Comparison of ENCODE assay signal across 17 mouse cellular contexts in the genomic region with DNA sequence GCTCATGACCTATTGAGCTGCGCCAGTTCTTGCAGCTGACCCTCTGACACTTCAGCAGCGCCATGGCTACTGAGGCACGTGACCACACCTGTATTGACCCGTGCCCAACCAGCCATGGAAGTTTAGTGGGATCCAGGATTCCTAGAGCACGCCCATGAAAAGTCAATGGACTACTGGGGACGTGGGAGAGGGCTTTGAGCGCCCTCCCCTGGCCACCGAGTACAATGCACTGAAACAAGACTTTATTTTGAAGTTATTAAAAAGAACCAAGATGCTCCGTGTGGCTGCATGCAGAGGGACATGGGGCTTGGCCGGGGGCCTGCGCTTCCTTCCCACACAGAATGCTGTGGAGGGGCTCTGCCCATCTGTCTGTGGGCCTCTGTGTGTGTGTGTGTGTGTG. TPM values are rescaled to one million over a fixed set of nuclear protein-coding genes. Genes with fewer than 3 reads are reported as not detected.
A peak's percentile ranks its signal among the peaks of the same experiment; 100 is the strongest.
DNase-seq lines count a peak whose midpoint lies in the region; ATAC-seq and TF ChIP-seq lines count a peak whose summit lies in the region.
"Had no signal": no experiment of that assay in that cellular context is flagged by ENCODE, and none has a peak within 500 bp of the region (broad histone marks: within the 10 kb centered on the region; RNA-seq: fewer than 3 reads in every experiment).

No protein-coding gene starts in this region.

- TF ChIP-seq CTCF in midbrain, postnatal 0 days (IDR thresholded peaks at IDR 0.05), result peak; percentile 64
- peak; percentile 70 for TF ChIP-seq CTCF in stomach, postnatal 0 days (IDR thresholded peaks at IDR 0.05; ENCODE audit: low read depth)

- no peaks in the 10 kb centered on the region for H3K27me3 ChIP-seq in intestine, embryonic 16.5 days (replicated peaks; ENCODE audit: control insufficient read depth, insufficient read depth, low read length)
- 0 out of 2 replicates have a peak, but pooled peaks cover 5% of the 10 kb centered on the region for H3K27me3 ChIP-seq in intestine, embryonic 15.5 days (replicated peaks)
- peaks cover 7% of the 10 kb centered on the region for H3K27me3 ChIP-seq in midbrain, postnatal 0 days (ENCODE audit: insufficient read depth, low read length)
- peaks cover 18% of the 10 kb centered on the region for H3K27me3 ChIP-seq in midbrain, embryonic 13.5 days
- no peaks in the 10 kb centered on the region for H3K27me3 ChIP-seq in stomach, postnatal 0 days (ENCODE audit: control insufficient read depth, insufficient read depth, low read length)

- DNase-seq in midbrain, postnatal 0 days (ENCODE audit: low spot score), result peak; percentile 42
- peak; percentile 75 for DNase-seq in R1 (ENCODE audit: low read depth, low spot score)
- peak; percentile 46 for DNase-seq in stomach, postnatal 0 days (ENCODE audit: low spot score)
- DNase-seq in spleen, postnatal 14 days (ENCODE audit: low spot score in 2 of 2), result no peak
- DNase-seq in ovary, postnatal 14 days (ENCODE audit: low spot score), result no peak
- DNase-seq: adrenal gland, adult 2 months; gastrocnemius, postnatal 10 days; lung, adult 18-20 months; thymus, postnatal 4 days had no signal

- H3K4me3 ChIP-seq in intestine, embryonic 16.5 days (ENCODE audit: low read length), result no peak overlapping the region
- H3K4me3 ChIP-seq in intestine, embryonic 15.5 days (replicated peaks), result no peak overlapping the region
- no peak overlapping the region for H3K4me3 ChIP-seq in midbrain, postnatal 0 days (ENCODE audit: low read depth, low read length)
- no peak overlapping the region for H3K4me3 ChIP-seq in midbrain, embryonic 13.5 days (replicated peaks)
- H3K4me3 ChIP-seq in stomach, postnatal 0 days (ENCODE audit: low read depth, low read length), result no peak overlapping the region
- H3K4me3 ChIP-seq: embryonic facial prominence, embryonic 10.5 days; forebrain, embryonic 10.5 days; hindbrain, embryonic 15.5 days had no signal

- peak overlapping the region; percentile 55; the same call in 1 of the 2 replicates for H3K27ac ChIP-seq in intestine, embryonic 16.5 days (ENCODE audit: low read length)
- H3K27ac ChIP-seq in intestine, embryonic 15.5 days, result no peak overlapping the region
- H3K27ac ChIP-seq in midbrain, postnatal 0 days (ENCODE audit: low read depth, low read length), result no peak overlapping the region
- no peak overlapping the region for H3K27ac ChIP-seq in midbrain, embryonic 13.5 days
- no peak overlapping the region for H3K27ac ChIP-seq in stomach, postnatal 0 days (replicated peaks)
- H3K27ac ChIP-seq: embryonic facial prominence, embryonic 10.5 days; hindbrain, embryonic 15.5 days had no signal

- no peaks in the 10 kb centered on the region for H3K9me3 ChIP-seq in intestine, embryonic 16.5 days (ENCODE audit: control insufficient read depth, low read length)
- no peaks in the 10 kb centered on the region for H3K9me3 ChIP-seq in intestine, embryonic 15.5 days
- H3K9me3 ChIP-seq in midbrain, postnatal 0 days (ENCODE audit: low read length), result no peaks in the 10 kb centered on the region
- no peaks in the 10 kb centered on the region for H3K9me3 ChIP-seq in midbrain, embryonic 13.5 days
- H3K9me3 ChIP-seq in stomach, postnatal 0 days (ENCODE audit: control insufficient read depth, low read length), result no peaks in the 10 kb centered on the region
- H3K9me3 ChIP-seq: embryonic facial prominence, embryonic 10.5 days; forebrain, embryonic 10.5 days; hindbrain, embryonic 15.5 days had no signal

- peaks cover 26% of the 10 kb centered on the region for H3K4me1 ChIP-seq in intestine, embryonic 16.5 days (ENCODE audit: control insufficient read depth, insufficient read depth, low read length)
- peaks cover 28% of the 10 kb centered on the region for H3K4me1 ChIP-seq in intestine, embryonic 15.5 days (replicated peaks)
- no peaks in the 10 kb centered on the region for H3K4me1 ChIP-seq in midbrain, postnatal 0 days (ENCODE audit: insufficient read depth, low read length)
- H3K4me1 ChIP-seq in midbrain, embryonic 13.5 days (replicated peaks), result peaks cover 20% of the 10 kb centered on the region
- H3K4me1 ChIP-seq in stomach, postnatal 0 days (replicated peaks; ENCODE audit: control insufficient read depth, insufficient read depth), result no peaks in the 10 kb centered on the region

- WGBS in intestine, embryonic 16.5 days, result 47% methylated on average over 11 of the region's 11 CpGs
- 61% methylated on average over 11 of the region's 11 CpGs for WGBS in intestine, embryonic 15.5 days
- 63% methylated on average over 11 of the region's 11 CpGs for WGBS in midbrain, postnatal 0 days
- 64% methylated on average over 11 of the region's 11 CpGs for WGBS in midbrain, embryonic 13.5 days
- 49% methylated on average over 11 of the region's 11 CpGs for WGBS in stomach, postnatal 0 days

- H3K36me3 ChIP-seq in intestine, embryonic 16.5 days (ENCODE audit: control insufficient read depth, insufficient read depth, low read length), result no peaks in the 10 kb centered on the region
- no peaks in the 10 kb centered on the region for H3K36me3 ChIP-seq in intestine, embryonic 15.5 days
- H3K36me3 ChIP-seq in midbrain, postnatal 0 days (ENCODE audit: insufficient read depth, low read length), result 0 out of 2 replicates have a peak, but pooled peaks cover 3% of the 10 kb centered on the region
- H3K36me3 ChIP-seq in midbrain, embryonic 13.5 days, result no peaks in the 10 kb centered on the region
- H3K36me3 ChIP-seq in stomach, postnatal 0 days (ENCODE audit: control insufficient read depth, insufficient read depth, low read length), result no peaks in the 10 kb centered on the region
- H3K36me3 ChIP-seq: embryonic facial prominence, embryonic 10.5 days; forebrain, embryonic 10.5 days; hindbrain, embryonic 15.5 days had no signal

- no peak for TF ChIP-seq EP300 in stomach, postnatal 0 days (optimal IDR thresholded peaks at IDR 0.05)

- 0 out of 2 replicates have a peak overlapping the region, but pooled peaks have one; percentile 15 for H3K9ac ChIP-seq in intestine, embryonic 16.5 days (ENCODE audit: low read depth, low read length)
- no peak overlapping the region for H3K9ac ChIP-seq in intestine, embryonic 15.5 days
- no peak overlapping the region for H3K9ac ChIP-seq in midbrain, postnatal 0 days (replicated peaks; ENCODE audit: low read length, poor library complexity, severe bottlenecking)
- H3K9ac ChIP-seq in midbrain, embryonic 13.5 days (replicated peaks), result no peak overlapping the region
- no peak overlapping the region for H3K9ac ChIP-seq in stomach, postnatal 0 days (ENCODE audit: low read length)
- H3K9ac ChIP-seq: hindbrain, embryonic 15.5 days had no signal

- no peak overlapping the region for H3K4me2 ChIP-seq in intestine, embryonic 16.5 days (ENCODE audit: low read depth, low read length)
- H3K4me2 ChIP-seq in intestine, embryonic 15.5 days (replicated peaks), result no peak overlapping the region
- H3K4me2 ChIP-seq in midbrain, postnatal 0 days (ENCODE audit: low read depth, low read length, poor library complexity, severe bottlenecking), result no peak overlapping the region
- no peak overlapping the region for H3K4me2 ChIP-seq in midbrain, embryonic 13.5 days (replicated peaks)
- H3K4me2 ChIP-seq in stomach, postnatal 0 days (replicated peaks; ENCODE audit: low read depth), result no peak overlapping the region

- no peak for ATAC-seq in intestine, embryonic 16.5 days
- no peak for ATAC-seq in intestine, embryonic 15.5 days
- ATAC-seq in midbrain, postnatal 0 days (ENCODE audit: low FRiP score), result no peak
- no peak for ATAC-seq in midbrain, embryonic 13.5 days
- no peak for ATAC-seq in stomach, postnatal 0 days (ENCODE audit: low FRiP score, low TSS enrichment)

RNA-seq across cellular contexts. Expression of gene Tmem54, which starts 6.0 kb away (rescaled TPM):
- 159 and 167 TPM in 2 replicates for polyA plus RNA-seq in intestine, embryonic 16.5 days (2015; fragmentation: Nextera tagmentation; extraction: Ambion mirVana)
- 90.0 and 106 TPM in 2 replicates for polyA plus RNA-seq in intestine, embryonic 15.5 days (2015; fragmentation: Nextera tagmentation; extraction: Ambion mirVana)
- 0.99 TPM in 1 of 2 replicates, not detected in the other for total RNA-seq in midbrain, postnatal 0 days (2014; rRNA removed)
- polyA plus RNA-seq in midbrain, postnatal 0 days (2015; fragmentation: Nextera tagmentation; extraction: Ambion mirVana), result 0.21 TPM in 1 of 2 replicates, not detected in the other
- not detected in 2 replicates for polyA plus RNA-seq in midbrain, embryonic 13.5 days (2015; fragmentation: Nextera tagmentation; extraction: Ambion mirVana)
- 106 and 115 TPM in 2 replicates for polyA plus RNA-seq in stomach, postnatal 0 days (2015; fragmentation: Nextera tagmentation; extraction: Ambion mirVana)
- total RNA-seq: adrenal gland, adult 2 months; gastrocnemius, postnatal 10 days; left cerebral cortex, postnatal 10 days had no signal
- polyA plus RNA-seq: adrenal gland, adult 2 months; heart, embryonic 14.5 days; hindbrain, embryonic 15.5 days had no signal

RNA-seq across cellular contexts. Expression of gene Hpca, which starts 10.5 kb away (rescaled TPM):
- 4.0 and 4.5 TPM in 2 replicates for polyA plus RNA-seq in intestine, embryonic 16.5 days (2015; fragmentation: Nextera tagmentation; extraction: Ambion mirVana)
- 4.1 and 5.2 TPM in 2 replicates for polyA plus RNA-seq in intestine, embryonic 15.5 days (2015; fragmentation: Nextera tagmentation; extraction: Ambion mirVana)
- total RNA-seq in midbrain, postnatal 0 days (2014; rRNA removed), result 282 and 292 TPM in 2 replicates
- polyA plus RNA-seq in midbrain, postnatal 0 days (2015; fragmentation: Nextera tagmentation; extraction: Ambion mirVana), result 217 and 238 TPM in 2 replicates
- polyA plus RNA-seq in midbrain, embryonic 13.5 days (2015; fragmentation: Nextera tagmentation; extraction: Ambion mirVana), result 17.1 and 17.9 TPM in 2 replicates
- 0.91 and 0.99 TPM in 2 replicates for polyA plus RNA-seq in stomach, postnatal 0 days (2015; fragmentation: Nextera tagmentation; extraction: Ambion mirVana)

RNA-seq across cellular contexts. Expression of gene Fndc5, which starts 25.4 kb away (rescaled TPM):
- 1.5 and 2.2 TPM in 2 replicates for polyA plus RNA-seq in intestine, embryonic 16.5 days (2015; fragmentation: Nextera tagmentation; extraction: Ambion mirVana)
- 2.7 and 2.9 TPM in 2 replicates for polyA plus RNA-seq in intestine, embryonic 15.5 days (2015; fragmentation: Nextera tagmentation; extraction: Ambion mirVana)
- 22.5 and 36.3 TPM in 2 replicates for total RNA-seq in midbrain, postnatal 0 days (2014; rRNA removed)
- 14.6 and 16.1 TPM in 2 replicates for polyA plus RNA-seq in midbrain, postnatal 0 days (2015; fragmentation: Nextera tagmentation; extraction: Ambion mirVana)
- polyA plus RNA-seq in midbrain, embryonic 13.5 days (2015; fragmentation: Nextera tagmentation; extraction: Ambion mirVana), result 1.9 and 2.0 TPM in 2 replicates
- 2.0 and 2.4 TPM in 2 replicates for polyA plus RNA-seq in stomach, postnatal 0 days (2015; fragmentation: Nextera tagmentation; extraction: Ambion mirVana)

RNA-seq across cellular contexts. Expression of gene Rnf19b, which starts 53.3 kb away (rescaled TPM):
- polyA plus RNA-seq in intestine, embryonic 16.5 days (2015; fragmentation: Nextera tagmentation; extraction: Ambion mirVana), result 5.6 and 7.0 TPM in 2 replicates
- polyA plus RNA-seq in intestine, embryonic 15.5 days (2015; fragmentation: Nextera tagmentation; extraction: Ambion mirVana), result 6.7 and 7.0 TPM in 2 replicates
- total RNA-seq in midbrain, postnatal 0 days (2014; rRNA removed), result 138 and 160 TPM in 2 replicates
- 34.8 and 40.2 TPM in 2 replicates for polyA plus RNA-seq in midbrain, postnatal 0 days (2015; fragmentation: Nextera tagmentation; extraction: Ambion mirVana)
- polyA plus RNA-seq in midbrain, embryonic 13.5 days (2015; fragmentation: Nextera tagmentation; extraction: Ambion mirVana), result 21.5 and 22.1 TPM in 2 replicates
- 7.0 and 7.6 TPM in 2 replicates for polyA plus RNA-seq in stomach, postnatal 0 days (2015; fragmentation: Nextera tagmentation; extraction: Ambion mirVana)

Comparison
In these comparisons a context has a peak if more than half of its experiments do, and no peak if none do; other contexts are left out.
1. RNA of gene Hpca, which starts 10.5 kb away (polyA plus RNA-seq): 217 to 238 TPM in midbrain, postnatal 0 days; 17.1 to 17.9 TPM in midbrain, embryonic 13.5 days, 4.1 to 5.2 TPM in intestine, embryonic 15.5 days, 4.0 to 4.5 TPM in intestine, embryonic 16.5 days and 0.91 to 0.99 TPM in stomach, postnatal 0 days; every median in the first group is over 10 times any median in the second.
2. DNase-seq: peak in midbrain, postnatal 0 days (single experiment), R1 (single experiment) and stomach, postnatal 0 days (single experiment); none in spleen, postnatal 14 days (0 of 2) and ovary, postnatal 14 days (single experiment).
3. RNA of gene Tmem54, which starts 6.0 kb away (polyA plus RNA-seq): 159 to 167 TPM in intestine, embryonic 16.5 days, 106 to 115 TPM in stomach, postnatal 0 days and 90.0 to 106 TPM in intestine, embryonic 15.5 days; 0.21 TPM in midbrain, postnatal 0 days and not detected in midbrain, embryonic 13.5 days; every median in the first group is over 10 times any median in the second.